Mouse (Mus musculus) testis, adult 2 months (tissue): ENCODE results near the gene Sirt3.

ENCODE experiments used
- CTCF ChIP-seq: fragments of 200-500 bp; IDR thresholded peaks from 2 replicates; pipeline ENCODE4 v1.5.1; 2012; ENCODE audit warnings: low read depth, mild to moderate bottlenecking, inconsistent platforms, low read length, moderate library complexity; ENCODE audit not compliant: control insufficient read depth, insufficient read depth, insufficient replicate concordance
- POLR2A ChIP-seq: fragments of 200-500 bp; IDR thresholded peaks from 2 replicates; pipeline ENCODE4 v1.6.1; 2012; ENCODE audit warnings: low read depth, mild to moderate bottlenecking, inconsistent platforms, low read length, moderate library complexity; ENCODE audit not compliant: control insufficient read depth

DNA sequence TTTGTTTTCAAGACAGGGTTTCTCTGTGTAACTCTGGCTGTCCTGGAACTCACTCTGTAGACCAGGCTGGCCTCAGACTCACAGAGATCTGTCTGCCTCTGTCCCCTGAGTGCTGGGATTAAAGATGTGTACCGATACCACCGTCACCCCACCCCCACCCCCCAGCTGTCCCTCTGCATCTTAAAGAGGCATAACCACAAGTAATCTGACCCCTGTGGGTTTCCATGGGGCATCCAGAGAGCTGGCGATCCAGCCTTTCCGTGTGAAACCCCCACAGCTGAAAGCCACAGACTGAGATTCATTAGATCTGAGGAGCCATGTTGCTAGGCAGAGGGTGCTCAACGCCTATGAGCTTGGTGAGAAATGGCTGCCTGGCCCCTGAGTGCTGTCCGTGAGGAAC is 22.1 kb downstream of the Sirt3 start:
- TF ChIP-seq CTCF, result no peak
- no peak for TF ChIP-seq POLR2A
